Mouse (Mus musculus) adrenal gland, postnatal 4 days (tissue): ENCODE results near the gene Tec. TPM values are rescaled to one million over a fixed set of nuclear protein-coding genes. Genes with fewer than 3 reads are reported as not detected.

Experiments
- DNase-seq, 2 experiments: peaks; one replicate each; pipeline ENCODE4 v3.0.0; 2021 to 2022; ENCODE audit warnings: low spot score in 2 of 2, mixed read lengths in 2 of 2
- total RNA-seq, 2 experiments: library from RNA; stranded (reverse); gene quantifications; 2 replicates each; pipeline ENCODE4 v1.2.3; 2021

The Tec gene
- total RNA-seq, 2 experiments from 2014 or later, result 3.2 to 5.0 TPM

DNA sequence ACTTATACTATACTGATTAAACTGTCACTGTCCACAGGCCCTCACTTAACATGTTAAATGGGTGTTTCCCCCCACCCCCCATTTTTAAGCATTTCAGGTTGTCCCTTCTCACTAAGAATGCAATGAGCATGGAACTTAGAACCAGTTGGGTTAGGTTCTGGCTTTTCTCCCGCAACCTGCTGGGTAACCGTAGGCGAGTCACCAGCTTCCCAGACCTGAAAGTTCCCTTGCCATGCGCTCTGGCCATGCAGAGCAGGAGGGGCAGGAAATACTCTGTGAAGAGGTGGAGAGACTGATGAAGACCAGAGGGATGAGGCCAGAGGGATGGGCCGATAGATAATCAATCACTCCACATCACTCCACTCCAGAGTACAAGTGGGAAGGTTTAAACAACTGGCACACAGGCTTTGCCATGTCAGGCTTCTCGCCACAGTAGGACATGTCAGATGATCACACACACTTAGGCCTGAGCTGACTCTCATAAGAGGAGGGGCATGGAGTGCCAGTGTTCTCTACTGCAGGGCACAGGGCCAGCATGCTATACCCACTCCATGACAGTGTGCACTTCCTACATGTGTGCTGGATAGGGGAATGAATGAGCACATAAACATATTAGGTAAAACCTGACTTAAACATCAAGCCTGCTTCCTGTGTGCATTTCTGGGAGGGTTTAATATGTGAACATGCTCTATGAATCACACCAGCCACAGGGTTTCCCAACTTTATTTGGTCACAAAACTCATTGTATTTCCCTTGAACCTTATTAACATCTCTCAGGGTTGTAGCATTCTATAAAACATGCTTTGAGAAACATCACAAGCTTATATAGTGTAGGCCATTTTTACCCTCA lies 13.9 kb downstream of the Tec start:
- DNase-seq, result no peak

DNA sequence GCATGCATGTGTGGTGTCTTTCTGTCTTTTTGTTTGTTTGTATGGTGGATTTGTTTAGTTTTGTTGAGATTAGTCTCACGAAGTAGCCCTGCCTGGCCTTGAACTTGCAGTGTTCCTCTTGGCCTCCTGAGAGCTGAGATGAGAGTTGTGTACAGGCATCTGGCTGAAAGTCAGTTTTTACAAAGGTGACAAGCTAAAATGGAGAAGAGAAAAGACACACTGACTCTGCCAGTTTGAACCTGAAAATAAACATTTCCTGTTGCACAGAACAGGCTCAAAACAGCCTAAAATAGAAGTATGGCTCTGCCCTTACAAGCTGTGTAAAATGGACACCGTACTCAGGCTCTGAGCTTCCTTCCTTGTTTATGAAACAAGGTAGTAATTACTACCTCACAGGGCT lies 14.9 kb downstream of the Tec start:
- no peak for DNase-seq

DNA sequence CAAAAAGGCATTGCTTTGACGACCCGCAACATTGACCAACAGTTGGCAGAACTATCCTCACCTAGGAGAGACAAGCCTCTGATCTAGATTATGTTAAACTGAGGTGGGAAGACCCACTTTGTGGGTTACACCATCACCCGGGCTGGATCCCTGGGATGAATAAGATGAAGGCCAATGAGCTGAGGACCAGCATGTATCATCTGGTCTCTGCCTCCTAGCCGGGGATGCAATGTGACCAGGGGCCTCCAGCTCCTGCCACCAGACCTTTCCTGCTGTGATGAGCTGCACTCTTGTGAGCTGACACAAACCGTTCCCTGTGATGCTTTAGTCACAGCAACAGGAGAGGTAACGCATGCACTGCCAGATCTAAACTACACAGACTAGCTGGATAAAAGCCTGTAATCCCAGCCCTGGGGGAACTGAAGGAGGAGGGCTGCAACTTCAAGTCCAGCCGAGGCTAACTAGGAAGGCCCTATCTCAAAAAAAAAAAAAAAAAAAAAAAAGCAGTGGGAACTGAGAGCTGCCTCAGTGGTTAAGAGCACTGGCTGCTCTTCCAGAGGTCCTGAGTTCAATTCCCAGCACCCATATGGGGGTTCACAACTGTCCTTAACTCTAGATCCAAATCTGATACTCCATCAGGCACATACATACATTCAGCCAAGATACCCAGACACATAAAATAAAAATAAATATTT lies 15.8 kb downstream of the Tec start:
- DNase-seq, result no peak

DNA sequence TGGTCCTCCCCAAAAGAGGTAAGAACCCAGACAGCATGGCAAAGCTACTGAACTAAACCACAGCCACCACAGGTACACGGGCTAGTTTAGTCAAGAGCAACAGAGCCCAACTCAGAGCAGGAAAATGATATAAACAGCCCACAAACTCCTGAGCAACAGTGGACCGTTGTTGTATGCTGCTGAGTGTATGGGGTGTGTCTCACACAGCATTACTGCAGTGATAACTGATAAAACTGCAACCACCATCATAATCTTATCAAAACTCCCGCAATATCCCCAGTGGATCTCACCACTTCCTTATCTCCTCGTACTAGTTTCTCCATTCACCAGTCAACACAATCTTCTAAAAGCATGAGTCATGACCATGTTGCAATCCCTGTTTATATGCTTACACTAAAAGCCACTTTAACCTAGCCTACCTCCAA lies 16.6 kb downstream of the Tec start:
- no peak for DNase-seq

- no peak for DNase-seq
Observed at GRCm38 (mm10) chr5:72850926-72851673, 17.2 kb downstream of the Tec start.

DNA sequence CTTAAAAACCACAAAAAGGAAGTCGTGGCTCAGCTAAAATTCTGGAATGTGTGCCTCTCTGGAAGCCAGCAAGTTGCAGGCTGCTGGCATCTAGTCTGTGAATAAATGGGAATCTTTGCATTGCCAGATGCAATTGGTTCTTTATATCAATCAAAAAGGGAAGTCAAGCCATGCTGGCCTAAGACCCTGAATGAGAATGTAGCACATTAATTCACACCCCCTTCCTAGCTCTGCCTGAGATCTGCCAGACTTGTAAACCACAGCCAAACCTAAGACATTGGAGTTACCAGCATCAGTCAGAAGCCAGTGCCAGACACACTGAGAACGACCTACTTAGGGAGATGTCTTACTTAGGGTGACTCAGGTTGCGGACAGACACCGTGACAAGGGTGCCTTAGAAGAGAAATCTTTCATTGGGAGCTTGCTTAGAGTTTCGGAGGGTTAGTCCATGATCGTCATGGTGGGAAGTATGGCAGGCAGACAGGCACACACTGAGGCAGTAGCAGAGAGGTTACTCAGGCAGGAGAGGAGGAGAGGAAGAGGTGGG lies 19.3 kb downstream of the Tec start:
- DNase-seq, result no peak

DNA sequence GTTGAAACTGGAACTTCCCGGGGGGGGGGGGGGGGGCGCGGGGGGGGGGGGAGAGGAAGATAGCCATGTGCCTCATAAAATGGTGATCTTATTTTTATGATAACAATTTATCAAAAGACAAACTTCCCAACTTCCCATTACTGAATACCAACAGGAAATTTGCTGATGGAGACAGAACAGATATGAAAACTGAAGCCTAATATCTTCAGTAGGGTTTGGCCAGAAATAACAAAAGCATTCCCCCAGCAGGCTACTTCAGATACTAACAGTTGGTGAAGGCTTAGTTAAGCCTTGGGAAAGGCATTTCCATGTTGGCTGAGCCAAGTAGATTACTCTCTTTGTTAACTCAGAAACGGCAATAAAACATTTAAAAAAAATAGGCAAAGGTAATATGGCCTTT lies 21.6 kb downstream of the Tec start:
- DNase-seq, result no peak

DNA sequence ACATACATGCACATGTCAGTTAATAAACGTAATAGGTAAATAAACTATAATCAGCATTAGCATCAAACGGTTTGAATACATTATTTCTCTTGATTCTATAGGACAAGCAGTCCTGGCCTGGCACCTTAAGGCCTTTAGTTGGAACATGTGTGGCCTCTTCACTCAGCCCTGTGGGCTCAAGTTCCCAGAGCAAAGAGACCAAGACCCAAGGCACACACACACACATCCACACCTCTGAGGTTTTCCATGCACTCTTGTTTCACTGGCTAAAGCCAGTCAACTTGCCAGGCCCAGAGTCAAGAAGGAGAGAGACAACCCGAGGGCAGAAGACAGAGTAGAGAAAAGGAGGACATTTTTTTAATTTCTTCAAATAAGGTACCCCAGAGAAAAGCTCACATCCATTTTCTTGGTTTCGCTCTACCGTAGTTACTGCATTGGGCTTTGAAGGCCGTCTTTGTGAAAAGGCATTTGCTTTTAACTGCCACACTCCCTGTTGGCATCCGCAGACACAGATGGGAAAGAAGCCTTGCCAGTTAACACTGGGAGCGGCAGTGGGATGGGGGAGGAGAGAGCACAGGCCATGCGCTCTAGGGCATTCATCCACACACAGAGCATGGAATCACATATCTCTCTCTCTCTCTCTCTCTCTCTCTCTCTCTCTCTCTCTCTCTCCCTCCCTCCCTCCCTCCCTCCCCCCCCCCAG lies 22.2 kb downstream of the Tec start:
- no peak for DNase-seq

- no peak for DNase-seq
Observed at GRCm38 (mm10) chr5:72844776-72845495, 23.3 kb downstream of the Tec start.

DNA sequence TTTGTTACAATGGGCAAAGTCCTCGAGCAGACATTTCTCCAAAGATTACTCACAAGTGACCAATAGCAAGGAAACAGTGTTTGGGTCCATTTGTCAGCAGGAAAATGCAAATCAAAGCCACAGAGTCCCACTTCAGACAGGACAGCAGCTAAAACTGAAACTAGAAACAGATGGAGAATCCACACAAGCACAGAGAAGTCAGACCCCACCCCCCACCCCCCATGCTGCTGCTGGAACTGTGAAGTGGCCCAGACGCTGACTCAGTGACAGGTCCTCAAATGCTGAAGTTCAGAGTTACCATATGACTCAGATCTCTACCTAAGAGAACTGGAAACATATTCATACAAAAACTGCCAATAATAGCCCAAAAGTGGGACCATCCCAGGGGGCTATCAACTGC lies 24.0 kb downstream of the Tec start:
- no peak for DNase-seq

- no peak for DNase-seq
Observed at GRCm38 (mm10) chr5:72839655-72840054, 28.6 kb downstream of the Tec start.

DNA sequence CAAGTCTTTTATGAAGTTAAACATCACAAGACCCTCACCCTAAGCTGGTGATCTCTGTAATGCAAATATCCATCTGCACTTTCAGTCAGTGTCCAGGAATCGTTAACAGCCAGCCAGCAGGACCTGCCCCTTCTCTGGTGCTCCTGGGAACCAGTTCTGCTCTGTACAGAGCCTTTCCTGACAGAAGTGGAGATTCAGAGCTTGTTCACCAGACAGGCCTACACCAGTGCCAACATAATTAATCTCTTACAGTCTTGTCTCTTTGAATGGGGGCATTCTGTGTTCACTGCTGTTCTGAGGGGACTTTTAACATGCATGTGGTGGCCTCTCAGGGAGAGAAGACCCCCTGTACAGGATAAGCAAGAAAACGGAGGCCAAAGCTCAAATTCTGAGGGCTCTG lies 29.3 kb downstream of the Tec start:
- DNase-seq, result no peak

GRCm38 (mm10) chr5:72835656-72836055 lies 32.6 kb downstream of the Tec start:
- DNase-seq, result no peak

DNA sequence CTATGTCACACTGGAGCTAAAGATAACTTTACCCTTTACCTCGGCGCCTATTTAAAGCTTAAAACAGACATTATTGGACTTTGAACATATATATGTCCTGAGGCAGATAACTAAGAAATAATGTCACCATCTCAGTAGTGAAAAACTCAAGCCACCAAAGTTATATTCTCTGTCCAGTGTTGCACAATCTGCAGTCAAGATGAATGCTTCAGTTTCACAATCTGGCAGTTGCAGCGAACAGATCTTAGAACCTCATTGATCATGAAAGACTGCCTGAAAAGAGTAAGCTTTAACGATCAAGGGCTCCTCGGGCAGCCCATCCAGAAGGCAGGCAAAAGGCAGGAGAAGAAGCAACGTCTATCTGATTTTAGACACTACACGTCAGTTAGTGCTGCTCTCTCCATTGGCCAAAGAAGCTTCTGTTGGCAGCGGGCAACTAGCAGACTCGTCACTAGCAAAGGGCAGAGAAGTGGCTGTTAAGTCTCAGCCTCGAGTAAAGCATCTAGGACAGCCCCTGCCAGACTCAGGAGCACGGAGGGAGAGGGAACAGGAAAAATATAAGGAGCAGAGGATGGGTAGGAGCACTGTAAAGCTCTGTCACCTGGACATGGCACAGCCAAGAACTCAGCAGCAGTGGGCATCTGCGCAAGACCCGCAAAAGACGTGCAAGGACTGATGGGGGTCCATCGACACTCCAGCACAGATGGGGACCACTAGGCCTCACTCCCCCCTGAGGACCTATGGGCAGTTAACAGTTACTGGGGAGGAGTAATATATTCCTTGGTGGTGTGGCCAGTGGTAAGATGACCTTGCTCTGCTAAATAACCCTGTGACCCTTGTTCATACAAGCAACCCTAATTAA lies 35.1 kb downstream of the Tec start:
- DNase-seq, result no peak

DNA sequence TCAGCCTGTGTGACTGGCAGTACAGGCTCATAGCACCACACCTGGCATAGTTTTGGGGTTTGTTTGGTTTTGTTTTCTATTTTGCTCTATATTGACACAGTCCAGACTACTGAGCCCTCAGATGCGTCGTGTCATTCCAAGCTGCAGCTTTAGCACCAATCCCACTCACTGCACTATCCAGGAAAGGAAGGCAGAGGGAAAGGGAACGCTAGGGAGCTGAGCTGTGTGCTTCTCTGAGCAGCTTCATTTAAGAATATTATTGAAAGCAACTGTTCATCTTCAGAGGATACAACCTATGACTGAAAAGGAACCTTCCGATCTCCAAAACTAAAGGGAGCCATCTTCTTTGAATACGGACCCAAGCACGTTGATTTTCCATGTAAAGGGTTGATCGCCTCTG lies 36.1 kb downstream of the Tec start:
- no peak for DNase-seq

GRCm38 (mm10) chr5:72830988-72831610 lies 37.2 kb downstream of the Tec start:
- no peak for DNase-seq

- no peak for DNase-seq
Observed at GRCm38 (mm10) chr5:72829506-72830067, 38.7 kb downstream of the Tec start.

DNA sequence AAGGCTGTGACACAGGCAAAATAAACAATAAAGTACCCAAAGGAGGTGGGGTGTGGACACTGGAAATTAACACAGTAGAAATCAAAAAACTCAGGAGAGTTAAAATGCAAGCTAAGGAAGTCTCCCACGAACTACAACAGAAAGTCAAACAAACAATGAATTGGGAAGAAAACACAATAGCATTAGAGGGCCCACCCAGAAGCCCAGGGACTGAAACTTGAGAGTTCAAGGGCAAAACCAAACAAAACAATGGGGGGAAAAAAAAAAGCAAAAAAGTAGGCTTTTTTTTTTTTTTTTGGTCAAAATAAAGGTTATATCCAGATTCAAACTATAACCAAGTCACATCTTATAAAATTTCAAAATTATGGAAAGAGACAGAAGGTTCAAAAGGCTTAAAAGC lies 39.9 kb downstream of the Tec start:
- no peak for DNase-seq

- no peak for DNase-seq
Observed at GRCm38 (mm10) chr5:72827435-72827834, 40.8 kb downstream of the Tec start.
